Mouse (Mus musculus) CH12.LX (cell line): Measurements from ENCODE around the gene Sned1. TPM values are rescaled to one million over a fixed set of nuclear protein-coding genes. Genes with fewer than 3 reads are reported as not detected.

ENCODE experiments used
- DNase-seq: peaks from one replicate; pipeline ENCODE4 v3.0.0-alpha.2; 2013; ENCODE audit errors: extremely low read depth
- H3K27ac ChIP-seq: 2 replicates; pipeline ENCODE4 v1.5.1; 2012; ENCODE audit warnings: low read depth, mild to moderate bottlenecking, control low read depth, moderate library complexity; ENCODE audit not compliant: insufficient read depth
- H3K27me3 ChIP-seq: replicated peaks from 2 replicates; pipeline ENCODE3; 2012; ENCODE audit warnings: inconsistent platforms
- H3K36me3 ChIP-seq, 2 experiments: replicated peaks in 1 of 2; 2 replicates each; pipeline versions ENCODE3 to v1.6.1; 2012; ENCODE audit warnings: inconsistent platforms in 1 of 2, low read length in 1 of 2, mild to moderate bottlenecking in 1 of 2, mixed read lengths in 1 of 2, moderate library complexity in 1 of 2; ENCODE audit not compliant: control insufficient read depth in 1 of 2, insufficient read depth in 1 of 2
- H3K4me1 ChIP-seq, 2 experiments: 2 replicates each; pipeline ENCODE4 v1.6.1; 2012; ENCODE audit warnings: inconsistent platforms in 1 of 2, moderate library complexity in 1 of 2; ENCODE audit not compliant: insufficient read depth in 2 of 2, control insufficient read depth in 1 of 2
- H3K4me2 ChIP-seq: 2 replicates; pipeline ENCODE4 v1.6.1; 2012; ENCODE audit warnings: low read depth, mild to moderate bottlenecking, control low read depth; ENCODE audit not compliant: poor library complexity, insufficient read depth, severe bottlenecking
- H3K4me3 ChIP-seq, 3 experiments: fragments of 150-350 bp in 1 of 3; sonication (generic) in 1 of 3; replicated peaks in 1 of 3; 2 replicates each; pipeline versions ENCODE3 to v1.5.1; 2011 to 2012; ENCODE audit warnings: low read depth in 2 of 3, low read length in 2 of 3, mild to moderate bottlenecking in 2 of 3, moderate library complexity in 2 of 3, control low read depth in 1 of 3, improper control_type of control experiment in 1 of 3, inconsistent platforms in 1 of 3, mixed read lengths in 1 of 3; ENCODE audit not compliant: poor library complexity in 1 of 3
- H3K79me2 ChIP-seq: replicated peaks from 2 replicates; pipeline ENCODE4 v1.6.1; 2012; ENCODE audit warnings: mild to moderate bottlenecking, moderate library complexity; ENCODE audit not compliant: control insufficient read depth, poor library complexity, insufficient read depth, severe bottlenecking; ENCODE audit errors: extremely low read depth
- H3K9ac ChIP-seq: 2 replicates; pipeline ENCODE4 v1.6.1; 2012; ENCODE audit warnings: low read depth, mild to moderate bottlenecking, control low read depth, moderate library complexity; ENCODE audit not compliant: insufficient read depth
- H3K9me3 ChIP-seq: replicated peaks from 2 replicates; pipeline ENCODE3; 2012; ENCODE audit warnings: low read length, inconsistent platforms, mixed read lengths
- BHLHE40 ChIP-seq: IDR thresholded peaks from 2 replicates; pipeline ENCODE4 v1.6.1; 2011; ENCODE audit warnings: mild to moderate bottlenecking, low read depth, low read length, improper control_type of control experiment
- CTCF ChIP-seq, 2 experiments: IDR thresholded peaks in 1 of 2; conservative IDR thresholded peaks in 1 of 2; 2 replicates each; pipeline ENCODE4 v1.5.1; 2011 to 2012; ENCODE audit warnings: low read depth in 2 of 2, low read length in 2 of 2, improper control_type of control experiment in 1 of 2, inconsistent platforms in 1 of 2, mild to moderate bottlenecking in 1 of 2, moderate library complexity in 1 of 2
- E2F4 ChIP-seq: IDR thresholded peaks from 2 replicates; pipeline ENCODE4 v1.6.1; 2011; ENCODE audit warnings: low read depth, low read length, improper control_type of control experiment; ENCODE audit not compliant: insufficient replicate concordance
- ELF1 ChIP-seq: IDR thresholded peaks from 2 replicates; pipeline ENCODE4 v1.6.1; 2014; ENCODE audit warnings: low read depth, mild to moderate bottlenecking, inconsistent platforms, low read length, improper control_type of control experiment
- EP300 ChIP-seq: IDR thresholded peaks from 2 replicates; pipeline ENCODE4 v1.6.1; 2011; ENCODE audit warnings: low read length, improper control_type of control experiment
- GABPA ChIP-seq: IDR thresholded peaks from 2 replicates; pipeline ENCODE4 v1.6.1; 2012; ENCODE audit warnings: low read depth, low read length, improper control_type of control experiment, inconsistent platforms; ENCODE audit not compliant: insufficient replicate concordance
- HCFC1 ChIP-seq: IDR thresholded peaks from 2 replicates; pipeline ENCODE4 v1.6.1; 2012; ENCODE audit warnings: low read depth, mild to moderate bottlenecking, inconsistent platforms, low read length, improper control_type of control experiment
- IRF4 ChIP-seq: IDR thresholded peaks from 2 replicates; pipeline ENCODE4 v1.6.1; 2014; ENCODE audit warnings: low read depth, mild to moderate bottlenecking, inconsistent platforms, low read length, improper control_type of control experiment
- JUN ChIP-seq: IDR thresholded peaks from 2 replicates; pipeline ENCODE4 v1.6.1; 2011; ENCODE audit warnings: low read depth, mild to moderate bottlenecking, low read length, improper control_type of control experiment, moderate library complexity; ENCODE audit not compliant: insufficient read depth
- KAT2A ChIP-seq: IDR thresholded peaks from 2 replicates; pipeline ENCODE4 v1.6.1; 2012; ENCODE audit warnings: low read length, improper control_type of control experiment, inconsistent platforms; ENCODE audit not compliant: insufficient replicate concordance
- MAX ChIP-seq: IDR thresholded peaks from 2 replicates; pipeline ENCODE4 v1.6.1; 2011; ENCODE audit warnings: low read length, improper control_type of control experiment
- MAZ ChIP-seq: IDR thresholded peaks from 2 replicates; pipeline ENCODE4 v1.6.1; 2012; ENCODE audit warnings: low read depth, mild to moderate bottlenecking, inconsistent platforms, low read length, improper control_type of control experiment, moderate library complexity
- MEF2A ChIP-seq: IDR thresholded peaks from 2 replicates; pipeline ENCODE4 v1.6.1; 2014; ENCODE audit warnings: low read depth, mild to moderate bottlenecking, inconsistent platforms, low read length, improper control_type of control experiment, borderline replicate concordance
- MXI1 ChIP-seq: IDR thresholded peaks from 2 replicates; pipeline ENCODE4 v1.6.1; 2011; ENCODE audit warnings: mild to moderate bottlenecking, low read depth, low read length, improper control_type of control experiment
- MYC ChIP-seq: IDR thresholded peaks from 2 replicates; pipeline ENCODE4 v1.6.1; 2011; ENCODE audit warnings: low read depth, mild to moderate bottlenecking, improper control_type of control experiment, low read length
- NELFE ChIP-seq: IDR thresholded peaks from 2 replicates; pipeline ENCODE4 v1.6.1; 2011; ENCODE audit warnings: low read depth, low read length, improper control_type of control experiment
- PAX5 ChIP-seq: IDR thresholded peaks from 2 replicates; pipeline ENCODE4 v1.6.1; 2012; ENCODE audit warnings: low read length, inconsistent platforms, mixed read lengths
- POLR2A ChIP-seq: IDR thresholded peaks from 2 replicates; pipeline ENCODE4 v1.6.1; 2011; ENCODE audit warnings: low read depth, mild to moderate bottlenecking, improper control_type of control experiment, low read length
- SIN3A ChIP-seq: IDR thresholded peaks from 2 replicates; pipeline ENCODE4 v1.6.1; 2012; ENCODE audit warnings: low read length, improper control_type of control experiment, inconsistent platforms
- TBP ChIP-seq: conservative IDR thresholded peaks from 2 replicates; pipeline ENCODE4 v1.6.1; 2011; ENCODE audit warnings: low read depth, low read length, improper control_type of control experiment
- TCF12 ChIP-seq: IDR thresholded peaks from 2 replicates; pipeline ENCODE4 v1.6.1; 2014; ENCODE audit warnings: low read depth, mild to moderate bottlenecking, inconsistent platforms, low read length, improper control_type of control experiment
- USF2 ChIP-seq: conservative IDR thresholded peaks from 2 replicates; pipeline ENCODE4 v1.6.1; 2011; ENCODE audit warnings: low read depth, low read length, improper control_type of control experiment
- ZC3H11A ChIP-seq: IDR thresholded peaks from 2 replicates; pipeline ENCODE4 v1.6.1; 2012; ENCODE audit warnings: low read depth, mild to moderate bottlenecking, inconsistent platforms, low read length, improper control_type of control experiment
- ZNF384 ChIP-seq: IDR thresholded peaks from 2 replicates; pipeline ENCODE4 v1.6.1; 2012; ENCODE audit warnings: low read depth, low read length, improper control_type of control experiment, inconsistent platforms
- dilution Hi-C: fragments of 300-500 bp; cut with MboI; formaldehyde crosslinking; loops from 2 replicates; pipeline ENCODE4 v1.14.3; 2020; ENCODE audit warnings: low sequenced_read_pairs; ENCODE audit not compliant: extremely low pct_unique_long_range_greater_than_20kb, extremely low pct_ligation_motif_present
- in situ Hi-C: fragments of 300-500 bp; cut with MboI; formaldehyde crosslinking; loops from 3 replicates; pipeline ENCODE4 v1.14.3; 2019; ENCODE audit warnings: low sequenced_read_pairs, low pct_ligation_motif_present, low pct_unique_long_range_greater_than_20kb, mixed read lengths
- polyA plus RNA-seq: library from polyadenylated mRNA; unstranded; fragments of >175 nt; gene quantifications from 2 replicates; pipeline ENCODE4 v1.2.1, GENCODE M21; 2012; ENCODE audit warnings: low read depth; ENCODE audit not compliant: insufficient read length
- total RNA-seq, 2 experiments: library from RNA; depleted of rRNA; stranded (reverse); fragments of 300-350 nt in 1 of 2; fragments of >200 nt in 1 of 2; gene quantifications; 2 replicates each; pipeline ENCODE4 v1.2.3; 2012 to 2014

The Sned1 gene
- total and polyA plus RNA-seq, 3 experiments: 0.52 to 1.1 (median 0.59) TPM

DNA sequence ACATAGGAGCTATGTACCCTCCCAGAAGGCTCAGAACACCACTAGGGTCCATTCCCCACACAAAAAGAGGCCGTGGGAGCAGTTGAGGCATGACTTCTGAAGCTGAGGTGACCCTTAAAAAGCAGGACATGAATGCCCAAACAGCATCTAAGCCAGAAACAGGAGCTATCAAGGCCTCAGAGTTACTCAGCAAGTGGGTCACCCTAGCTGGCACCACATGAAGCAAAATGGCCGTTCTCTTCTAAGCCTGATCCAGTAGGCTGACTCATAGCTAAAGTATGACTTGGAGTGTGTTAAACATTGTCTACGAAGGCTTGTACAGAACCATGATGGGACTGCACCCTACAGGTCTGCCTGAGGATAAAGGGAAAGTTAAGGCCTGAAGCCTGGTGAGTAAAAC, 90.8 kb downstream of the Sned1 start:
- Histone ChIP-seq H3K4me1 (no peaks in the 10 kb centered on the region), H3K4me3 (no peak overlapping the region), H3K36me3 (peaks cover 67 to 90% of the 10 kb centered on the region in 2 experiments), H3K4me2 (no peak overlapping the region), H3K9ac (no peak overlapping the region), H3K79me2 (no peaks in the 10 kb centered on the region), H3K27ac (no peak overlapping the region), H3K9me3 (no peaks in the 10 kb centered on the region), H3K27me3 (no peaks in the 10 kb centered on the region)
- dilution Hi-C loops (no loop called here), in situ Hi-C loops (no loop called here)
- no peak for TF ChIP-seq E2F4
- no peak for TF ChIP-seq GABPA
- no peak for TF ChIP-seq ZC3H11A
- TF ChIP-seq PAX5: no peak
- no peak for TF ChIP-seq ELF1
- TF ChIP-seq IRF4: no peak
- TF ChIP-seq MEF2A: no peak
- TF ChIP-seq POLR2A: no peak
- no peak for TF ChIP-seq USF2
- TF ChIP-seq MAX: no peak
- no peak for TF ChIP-seq EP300
- TF ChIP-seq MYC: no peak
- TF ChIP-seq KAT2A: no peak
- no peak for TF ChIP-seq CTCF (conservative IDR thresholded peaks at IDR 0.05 in 1 of 2, IDR thresholded peaks at IDR 0.05 in 1 of 2; ENCODE audit: low read depth in 2 of 2, low read length in 2 of 2)
- TF ChIP-seq TBP: no peak
- DNase-seq: no peak

DNA sequence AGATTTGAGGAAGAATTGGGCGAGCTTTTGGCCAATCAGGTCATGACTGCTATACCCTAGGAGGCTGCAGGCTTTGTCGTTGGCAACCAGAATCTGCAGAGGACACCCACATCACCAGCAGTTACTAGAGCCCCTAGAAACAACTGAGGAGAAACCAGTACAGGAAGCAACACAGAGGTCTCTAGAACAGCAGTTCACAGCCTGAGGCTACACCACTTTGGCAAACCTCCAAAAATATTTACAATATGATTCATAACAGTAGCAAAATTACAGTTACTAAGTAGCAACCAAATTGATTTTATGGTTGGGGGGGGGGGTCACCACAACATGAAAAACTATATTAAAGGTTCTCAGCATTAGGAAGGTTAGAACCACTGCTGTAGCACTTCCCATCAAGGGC, 99.0 kb downstream of the Sned1 start:
- H3K27me3 ChIP-seq: no peaks in the 10 kb centered on the region
- peaks cover 42 to 74% of the 10 kb centered on the region in 2 experiments for H3K36me3 ChIP-seq
- H3K4me2 ChIP-seq: no peak overlapping the region
- TF ChIP-seq SIN3A (no peak), MEF2A (no peak), MAZ (no peak), ZNF384 (no peak), HCFC1 (no peak), TCF12 (no peak), JUN (no peak), CTCF (conservative IDR thresholded peaks at IDR 0.05 in 1 of 2, IDR thresholded peaks at IDR 0.05 in 1 of 2; ENCODE audit: low read depth in 2 of 2, low read length in 2 of 2) (no peak), BHLHE40 (no peak), KAT2A (no peak), NELFE (no peak), MXI1 (no peak), MAX (no peak)
- DNase-seq: no peak
- H3K9me3 ChIP-seq: no peaks in the 10 kb centered on the region
- no peak overlapping the region for H3K9ac ChIP-seq
- dilution Hi-C loops (no loop called here), in situ Hi-C loops (no loop called here)
- no peak overlapping the region for H3K27ac ChIP-seq
- no peaks in the 10 kb centered on the region for H3K4me1 ChIP-seq
- H3K79me2 ChIP-seq: no peaks in the 10 kb centered on the region
- no peak overlapping the region for H3K4me3 ChIP-seq
